Mouse (Mus musculus) liver, postnatal 0 days (tissue): ENCODE measurements around the gene Entpd2. TPM values are rescaled to one million over a fixed set of nuclear protein-coding genes. Genes with fewer than 3 reads are reported as not detected.

Experiments used
- ATAC-seq: fragments of 200-750 bp; cut with Nextera tagmentation; 2 replicates; pipeline ENCODE4 v1.8.0; 2017; ENCODE audit warnings: mild to moderate bottlenecking, moderate library complexity
- DNase-seq: peaks from one replicate; pipeline ENCODE4 v3.0.0-alpha.2; 2016
- H3K27ac ChIP-seq: fragments of 300-500 bp; sonication (generic); 2 replicates; pipeline ENCODE4 v1.5.1; 2014; ENCODE audit warnings: antibody characterized with exemption, moderate library complexity, mild to moderate bottlenecking, low read depth
- H3K27me3 ChIP-seq: fragments of 300-500 bp; sonication (generic); 2 replicates; pipeline ENCODE4 v1.6.1; 2014; ENCODE audit warnings: low read length, control low read depth, mixed read lengths; ENCODE audit not compliant: insufficient read depth
- H3K36me3 ChIP-seq: fragments of 300-500 bp; sonication (generic); replicated peaks from 2 replicates; pipeline ENCODE4 v1.6.1; 2014; ENCODE audit warnings: mild to moderate bottlenecking, control low read depth, low read length, moderate library complexity, mixed read lengths; ENCODE audit not compliant: insufficient read depth
- H3K4me1 ChIP-seq: fragments of 300-500 bp; sonication (generic); 2 replicates; pipeline ENCODE4 v1.6.1; 2014; ENCODE audit warnings: antibody characterized with exemption, mild to moderate bottlenecking, control low read depth; ENCODE audit not compliant: insufficient read depth
- H3K4me2 ChIP-seq: fragments of 300-500 bp; sonication (generic); 2 replicates; pipeline ENCODE4 v1.6.1; 2014; ENCODE audit warnings: low read depth, mild to moderate bottlenecking, low read length, moderate library complexity, mixed read lengths
- H3K4me3 ChIP-seq: fragments of 300-500 bp; sonication (generic); 2 replicates; pipeline ENCODE4 v1.5.1; 2014; ENCODE audit warnings: low read depth, low read length
- H3K9ac ChIP-seq: fragments of 300-500 bp; sonication (generic); replicated peaks from 2 replicates; pipeline ENCODE4 v1.6.1; 2014; ENCODE audit warnings: mild to moderate bottlenecking, moderate library complexity
- H3K9me3 ChIP-seq: fragments of 300-500 bp; sonication (generic); 2 replicates; pipeline ENCODE4 v1.6.1; 2016; ENCODE audit warnings: mild to moderate bottlenecking, control low read depth, low read length, mixed read lengths
- CTCF ChIP-seq: sonication (generic); IDR thresholded peaks from 2 replicates; pipeline ENCODE4 v1.5.1; 2016; ENCODE audit warnings: antibody characterized with exemption, low read depth
- EP300 ChIP-seq: IDR thresholded peaks from 2 replicates; pipeline ENCODE4 v1.6.1; 2016; ENCODE audit warnings: antibody characterized with exemption, low read depth, mild to moderate bottlenecking
- WGBS: fragments of 180-500 bp; shearing (Covaris S2); extraction: QIAGEN DNeasy Blood & Tissue Kit; methylation state at CpG from one replicate; pipeline ENCODE4 v1.1.7; 2014; ENCODE audit not compliant: insufficient replicate concordance; 5-methylcytosine and 5-hydroxymethylcytosine counted together
- polyA plus RNA-seq: library from polyadenylated mRNA; unstranded; fragments of >200 nt; fragmentation: Nextera tagmentation; extraction: Ambion mirVana; gene quantifications from 2 replicates; pipeline ENCODE4 v1.2.1, GENCODE M21; 2015

The Entpd2 gene
- polyA plus RNA-seq, 1 experiment from 2014 or later = 3.6 TPM

GRCm38 (mm10) chr2:25365091-25365761 is 30.4 kb upstream of the Entpd2 start, which contains the start of gene Uap1l1:
TSS of gene Uap1l1 (minus strand) at chr2:25365682.
- Histone ChIP-seq H3K4me2 (peak within 1 kb of the TSS; percentile 93), H3K4me1 (peaks cover 21% of the 10 kb centered on the region), H3K36me3 (peaks cover 10% of the 10 kb centered on the region; the same call in 1 of the 2 replicates), H3K4me3 (peak within 1 kb of the TSS; percentile 72), H3K27me3 (0 out of 2 replicates have a peak, but pooled peaks cover 5% of the 10 kb centered on the region), H3K9ac (peak within 1 kb of the TSS; percentile 76), H3K27ac (peak within 1 kb of the TSS; percentile 68), H3K9me3 (no peaks in the 10 kb centered on the region)
- 2% methylated on average over 35 of the region's 54 CpGs for WGBS
- TF ChIP-seq EP300 = no peak
- 0 out of 2 replicates have a peak, but pooled peaks have one; percentile 1 for TF ChIP-seq CTCF
- ATAC-seq (peak; percentile 75), DNase-seq (peak; percentile 82)

DNA sequence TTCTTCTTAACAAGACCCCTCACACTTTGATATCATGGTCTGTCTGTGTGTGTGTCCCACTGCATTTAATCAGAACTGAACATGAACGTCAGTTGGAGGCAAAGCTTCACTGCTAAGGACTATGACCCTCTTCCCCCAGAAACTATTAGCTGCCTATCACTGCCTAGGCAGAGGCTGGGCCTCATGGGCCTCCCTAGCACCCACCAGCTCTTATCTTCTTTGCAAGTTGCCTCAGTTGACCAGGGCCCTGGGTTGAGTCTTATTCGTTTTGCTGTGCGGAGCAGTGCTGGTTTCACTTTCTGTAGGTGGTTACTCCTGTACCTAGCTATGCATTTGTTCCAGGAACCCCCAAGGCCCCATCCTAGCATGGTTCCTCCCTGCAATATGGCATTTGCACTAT is 25.7 kb upstream of the Entpd2 start:
- Histone ChIP-seq H3K4me3 (no peak overlapping the region), H3K9ac (no peak overlapping the region; the same call in 1 of the 2 replicates), H3K36me3 (no peaks in the 10 kb centered on the region), H3K27me3 (0 out of 2 replicates have a peak, but pooled peaks cover 5% of the 10 kb centered on the region), H3K27ac (no peak overlapping the region), H3K4me1 (peaks cover 30% of the 10 kb centered on the region), H3K9me3 (no peaks in the 10 kb centered on the region), H3K4me2 (no peak overlapping the region)
- DNase-seq (no peak), ATAC-seq (no peak)
- WGBS = 46% methylated on average over 3 of the region's 3 CpGs
- TF ChIP-seq CTCF (no peak), EP300 (0 out of 2 replicates have a peak, but pooled peaks have one; percentile 13)

DNA sequence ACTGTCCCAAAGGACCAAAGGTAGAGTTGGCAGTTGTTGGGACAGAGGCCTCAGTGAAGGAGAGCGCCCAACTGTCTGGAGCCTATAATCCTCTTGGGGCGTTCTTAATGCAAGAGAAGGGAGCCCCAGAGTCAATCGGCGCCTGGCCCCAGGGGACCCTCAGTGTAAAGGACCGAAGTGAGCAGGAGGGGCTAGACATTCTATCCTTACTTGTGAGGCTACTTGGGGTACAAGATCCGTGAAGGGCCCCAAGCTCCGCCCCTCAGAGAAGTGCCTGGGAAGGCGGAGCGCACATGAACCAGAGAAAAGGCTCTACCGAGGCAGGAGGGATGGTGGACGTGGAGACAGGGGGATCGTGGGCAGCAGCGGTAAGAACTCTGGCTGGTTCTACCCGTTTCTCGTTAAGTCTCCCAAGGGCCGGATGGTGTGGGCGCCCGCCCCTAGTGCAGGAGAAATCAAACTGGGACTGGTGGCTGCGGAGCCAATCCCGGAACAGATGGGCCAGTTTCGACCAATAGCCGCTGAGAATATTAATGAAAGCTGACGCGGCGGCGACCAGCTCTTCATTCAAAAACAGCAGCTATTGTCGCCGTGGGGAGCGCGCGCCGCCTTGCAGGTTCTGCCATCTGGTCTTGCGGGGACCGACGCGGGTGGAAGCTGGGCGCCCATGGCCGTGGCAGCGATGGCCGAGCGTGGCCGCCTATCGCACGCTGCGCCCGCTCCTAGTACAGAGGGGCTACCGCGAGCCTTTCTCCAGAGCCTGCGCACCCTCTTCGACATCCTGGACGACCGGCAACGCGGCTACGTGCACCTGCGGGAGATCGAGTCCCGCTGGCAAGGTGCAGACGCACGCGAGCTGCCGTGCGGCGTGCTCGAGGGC is 23.7 kb upstream of the Entpd2 start, which contains the start of gene Sapcd2:
Gene Sapcd2 (plus strand): TSS at position 558 of the 880 bp plus-strand sequence.
- ATAC-seq = peak; percentile 91
- peak; percentile 90 for DNase-seq
- H3K27ac ChIP-seq = peak within 1 kb of the TSS; percentile 66
- H3K4me2 ChIP-seq = peak within 1 kb of the TSS; percentile 77
- H3K4me1 ChIP-seq = peaks cover 23% of the 10 kb centered on the region; the same call in 1 of the 2 replicates
- H3K36me3 ChIP-seq = 0 out of 2 replicates have a peak, but pooled peaks cover 7% of the 10 kb centered on the region
- peak within 1 kb of the TSS; percentile 64 for H3K9ac ChIP-seq
- peak within 1 kb of the TSS; percentile 68 for H3K4me3 ChIP-seq
- H3K27me3 ChIP-seq = no peaks in the 10 kb centered on the region
- no peak for TF ChIP-seq CTCF
- no peaks in the 10 kb centered on the region for H3K9me3 ChIP-seq
- whole genome bisulfite sequencing = 2% methylated on average over 64 of the region's 65 CpGs

DNA sequence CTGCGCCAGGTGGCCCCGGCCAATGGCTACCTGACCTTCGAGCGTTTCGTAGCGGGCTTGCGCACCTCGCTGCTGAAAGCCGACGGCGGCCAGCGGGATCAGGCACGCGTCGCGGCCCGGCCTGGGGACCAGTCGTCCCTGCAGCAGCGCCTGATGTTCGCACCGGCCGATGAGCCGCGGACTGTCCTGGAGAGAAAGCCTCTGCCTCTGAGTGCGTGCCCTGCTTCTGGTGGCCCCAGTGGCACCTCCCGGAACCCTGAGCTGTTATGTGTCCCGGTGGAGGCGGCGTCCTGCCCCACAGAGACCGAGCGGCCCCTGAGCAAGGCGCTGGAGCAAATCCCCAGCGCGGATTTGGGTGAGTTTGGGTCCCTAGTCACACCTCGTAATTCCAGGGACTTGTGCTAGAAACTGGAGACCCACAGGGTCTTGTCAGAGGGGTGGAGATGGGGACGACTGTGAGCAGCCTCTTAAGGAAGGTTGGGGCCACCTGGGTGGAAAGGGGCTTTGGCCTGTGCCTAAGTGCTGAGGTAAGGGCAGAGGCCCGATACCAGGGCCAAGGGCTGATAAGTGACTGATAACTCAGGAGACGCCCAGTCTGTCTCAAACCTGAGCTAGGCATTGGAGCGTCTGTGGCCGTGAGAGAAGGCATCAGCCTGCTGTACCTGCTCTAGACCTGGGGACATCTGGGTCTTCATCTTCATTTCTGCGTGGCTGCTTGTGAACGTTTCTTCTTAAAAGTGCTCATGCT is 22.9 kb upstream of the Entpd2 start:
- peak; percentile 46 for ATAC-seq
- WGBS = 3% methylated on average over 42 of the region's 42 CpGs
- peak overlapping the region; percentile 64 for H3K9ac ChIP-seq

GRCm38 (mm10) chr2:25373431-25373830 is 22.2 kb upstream of the Entpd2 start:
- DNase-seq (no peak), ATAC-seq (no peak)
- Histone ChIP-seq H3K36me3 (0 out of 2 replicates have a peak, but pooled peaks cover 12% of the 10 kb centered on the region), H3K4me2 (peak overlapping the region; percentile 77), H3K4me3 (peak overlapping the region; percentile 68), H3K9ac (peak overlapping the region; percentile 64; the same call in 1 of the 2 replicates), H3K4me1 (peaks cover 23% of the 10 kb centered on the region; the same call in 1 of the 2 replicates), H3K27ac (no peak overlapping the region), H3K27me3 (no peaks in the 10 kb centered on the region), H3K9me3 (no peaks in the 10 kb centered on the region)
- TF ChIP-seq CTCF (no peak), EP300 (no peak)
- WGBS = 26% methylated on average over 1 of the region's 2 CpGs

More for the DNA sequence above, 22.9 kb upstream of the Entpd2 start:
- TF ChIP-seq EP300 (no peak), CTCF (no peak)
- Histone ChIP-seq H3K4me1 (peaks cover 23% of the 10 kb centered on the region; the same call in 1 of the 2 replicates), H3K27ac (peak overlapping the region; percentile 7; the same call in 1 of the 2 replicates), H3K27me3 (no peaks in the 10 kb centered on the region), H3K4me3 (peak overlapping the region; percentile 68), H3K9me3 (no peaks in the 10 kb centered on the region), H3K4me2 (peak overlapping the region; percentile 77), H3K36me3 (0 out of 2 replicates have a peak, but pooled peaks cover 12% of the 10 kb centered on the region)
- DNase-seq = no peak
